Mouse (Mus musculus): ENCODE data around the gene Tmem158.

- TF ChIP-seq CTCF (IDR thresholded peaks at IDR 0.05), result no peak
- TF ChIP-seq POLR2A (IDR thresholded peaks at IDR 0.05; ENCODE audit: insufficient read depth, low read depth, low read length), result no peak
These were observed 44.7 kb downstream of the Tmem158 start, which contains the start of gene Cdcp1 for GRCm38 (mm10) chr9:123215621-123216440.

All from heart, adult 2 months (tissue).